ENCODE assay signal across 9 mouse cellular contexts in genomic region chr7:79793688-79794087, GRCm38 (mm10). TPM values are rescaled to one million over a fixed set of nuclear protein-coding genes. Genes with fewer than 3 reads are reported as not detected.
DNase-seq lines count a peak whose midpoint lies in the region; ATAC-seq lines count a peak whose summit lies in the region.
"Had no signal": no experiment of that assay in that cellular context is flagged by ENCODE, and none has a peak within 500 bp of the region (broad histone marks: within the 10 kb centered on the region; RNA-seq: fewer than 3 reads in every experiment).

Mesp1 (minus strand) TSS chr7:79793788.

- no peak for DNase-seq in lung, adult 18-20 months
- no peak for DNase-seq in limb, embryonic 10.5 days (ENCODE audit: low spot score)
- no peak for DNase-seq in gastrocnemius, postnatal 4 days (ENCODE audit: low spot score in 2 of 2)
- DNase-seq in cerebellum, adult 8-10 months = no peak
- no peak for DNase-seq in adrenal gland, adult 2 months
- DNase-seq: thymus, postnatal 25 days had no signal

- H3K27ac ChIP-seq in lung, embryonic 15.5 days = no peak within 1 kb of the TSS
- no peak within 1 kb of the TSS for H3K27ac ChIP-seq in forebrain, embryonic 12.5 days
- 0 out of 2 replicates have a peak within 1 kb of the TSS, but pooled peaks have one; percentile 7 for H3K27ac ChIP-seq in limb, embryonic 10.5 days
- no peak within 1 kb of the TSS for H3K27ac ChIP-seq in neural tube, embryonic 15.5 days (replicated peaks)

- H3K4me1 ChIP-seq in lung, embryonic 15.5 days = peaks cover 5% of the 10 kb centered on the region; the same call in 1 of the 2 replicates
- H3K4me1 ChIP-seq in forebrain, embryonic 12.5 days = peaks cover 14% of the 10 kb centered on the region
- H3K4me1 ChIP-seq in limb, embryonic 10.5 days = peaks cover 37% of the 10 kb centered on the region
- H3K4me1 ChIP-seq in neural tube, embryonic 15.5 days = peaks cover 17% of the 10 kb centered on the region

- WGBS in lung, embryonic 15.5 days = 62% methylated on average over 6 of the region's 6 CpGs
- WGBS in forebrain, embryonic 12.5 days = 68% methylated on average over 6 of the region's 6 CpGs
- WGBS in limb, embryonic 10.5 days = 63% methylated on average over 6 of the region's 6 CpGs
- 76% methylated on average over 6 of the region's 6 CpGs for WGBS in neural tube, embryonic 15.5 days

- no peak for ATAC-seq in lung, embryonic 15.5 days (ENCODE audit: borderline replicate concordance, extremely low read depth, low FRiP score, low TSS enrichment)
- no peak for ATAC-seq in forebrain, embryonic 12.5 days (ENCODE audit: low FRiP score)
- no peak for ATAC-seq in neural tube, embryonic 15.5 days (ENCODE audit: low FRiP score)

- H3K9me3 ChIP-seq in lung, embryonic 15.5 days = no peaks in the 10 kb centered on the region
- no peaks in the 10 kb centered on the region for H3K9me3 ChIP-seq in forebrain, embryonic 12.5 days
- no peaks in the 10 kb centered on the region for H3K9me3 ChIP-seq in limb, embryonic 10.5 days (replicated peaks)
- no peaks in the 10 kb centered on the region for H3K9me3 ChIP-seq in neural tube, embryonic 15.5 days (replicated peaks)

- H3K4me2 ChIP-seq in lung, embryonic 15.5 days = peak within 1 kb of the TSS; percentile 78
- peak within 1 kb of the TSS; percentile 69 for H3K4me2 ChIP-seq in forebrain, embryonic 12.5 days
- peak within 1 kb of the TSS; percentile 88 for H3K4me2 ChIP-seq in neural tube, embryonic 15.5 days

- H3K9ac ChIP-seq in lung, embryonic 15.5 days = peak within 1 kb of the TSS; percentile 3; the same call in 1 of the 2 replicates
- peak within 1 kb of the TSS; percentile 47 for H3K9ac ChIP-seq in forebrain, embryonic 12.5 days
- peak within 1 kb of the TSS; percentile 53 for H3K9ac ChIP-seq in neural tube, embryonic 15.5 days (replicated peaks)

- H3K27me3 ChIP-seq in lung, embryonic 15.5 days = peaks cover 64% of the 10 kb centered on the region
- peaks cover 67% of the 10 kb centered on the region for H3K27me3 ChIP-seq in forebrain, embryonic 12.5 days
- peaks cover 87% of the 10 kb centered on the region for H3K27me3 ChIP-seq in limb, embryonic 10.5 days (ENCODE audit: low read depth, poor library complexity, severe bottlenecking)
- H3K27me3 ChIP-seq in neural tube, embryonic 15.5 days (replicated peaks) = peaks cover 62% of the 10 kb centered on the region

- H3K36me3 ChIP-seq in lung, embryonic 15.5 days = no peaks in the 10 kb centered on the region
- H3K36me3 ChIP-seq in forebrain, embryonic 12.5 days (replicated peaks) = no peaks in the 10 kb centered on the region
- no peaks in the 10 kb centered on the region for H3K36me3 ChIP-seq in limb, embryonic 10.5 days
- no peaks in the 10 kb centered on the region for H3K36me3 ChIP-seq in neural tube, embryonic 15.5 days

- peak within 1 kb of the TSS; percentile 40 for H3K4me3 ChIP-seq in lung, embryonic 15.5 days
- peak within 1 kb of the TSS; percentile 42 for H3K4me3 ChIP-seq in forebrain, embryonic 12.5 days (replicated peaks)
- H3K4me3 ChIP-seq in limb, embryonic 10.5 days = peak within 1 kb of the TSS; percentile 53
- peak within 1 kb of the TSS; percentile 47 for H3K4me3 ChIP-seq in neural tube, embryonic 15.5 days (replicated peaks)

RNA-seq across cellular contexts. Expression of gene Mesp1, which starts in this region (rescaled TPM):
- not detected in 2 replicates for polyA plus RNA-seq in lung, embryonic 15.5 days (2015; fragmentation: Nextera tagmentation; extraction: Ambion mirVana)
- polyA plus RNA-seq in forebrain, embryonic 12.5 days (2016; fragmentation: Nextera tagmentation; extraction: Ambion mirVana) = not detected in 2 replicates
- not detected in 2 replicates for polyA plus RNA-seq in limb, embryonic 10.5 days (2016; fragmentation: Nextera tagmentation; extraction: Ambion mirVana)
- not detected in 2 replicates for polyA plus RNA-seq in neural tube, embryonic 15.5 days (2015; fragmentation: Nextera tagmentation; extraction: Ambion mirVana)
- total RNA-seq in gastrocnemius, postnatal 4 days (2021) = not detected
- total RNA-seq in adrenal gland, adult 2 months (2021) = not detected
- polyA plus RNA-seq in adrenal gland, adult 2 months (2012; rRNA removed) = 0.48 TPM in 1 of 2 replicates, not detected in the other

Comparison
In these comparisons a context has a peak if more than half of its experiments do, and no peak if none do; other contexts are left out.
1. H3K9ac ChIP-seq: peak in every context shown above with its lines; median percentile 53 in neural tube, embryonic 15.5 days; 47 in forebrain, embryonic 12.5 days; 3 in lung, embryonic 15.5 days.